Mouse (Mus musculus) liver, postnatal 0 days (tissue): ENCODE measurements around the gene A730015C16Rik.

Experiments
- CTCF ChIP-seq: sonication (generic); IDR thresholded peaks from 2 replicates; pipeline ENCODE4 v1.5.1; 2016; ENCODE audit warnings: antibody characterized with exemption, low read depth
- EP300 ChIP-seq: IDR thresholded peaks from 2 replicates; pipeline ENCODE4 v1.6.1; 2016; ENCODE audit warnings: antibody characterized with exemption, low read depth, mild to moderate bottlenecking

DNA sequence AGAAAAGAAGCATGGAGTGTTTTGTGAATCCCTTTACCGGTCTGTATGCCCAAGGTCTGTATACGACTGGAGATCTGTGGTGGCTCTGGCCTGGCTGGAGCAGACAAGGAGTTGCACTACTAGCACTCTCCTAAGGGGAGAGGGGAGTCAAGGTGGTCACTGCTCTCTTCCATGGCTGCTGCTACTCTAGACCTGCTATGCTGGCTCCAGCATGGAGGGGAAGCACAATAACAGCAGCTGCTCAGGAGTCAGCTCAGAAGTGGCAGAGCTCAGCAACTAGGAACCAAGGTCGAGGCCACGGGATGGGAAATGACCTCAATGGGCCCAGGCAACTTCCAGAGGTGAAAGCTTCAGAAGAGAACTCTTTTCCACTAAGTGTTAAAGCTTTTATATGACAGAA is 37.3 kb downstream of the A730015C16Rik start:
- TF ChIP-seq CTCF (no peak), EP300 (no peak)
